8 mouse cellular contexts compared by ENCODE assay signal in the genomic region with DNA sequence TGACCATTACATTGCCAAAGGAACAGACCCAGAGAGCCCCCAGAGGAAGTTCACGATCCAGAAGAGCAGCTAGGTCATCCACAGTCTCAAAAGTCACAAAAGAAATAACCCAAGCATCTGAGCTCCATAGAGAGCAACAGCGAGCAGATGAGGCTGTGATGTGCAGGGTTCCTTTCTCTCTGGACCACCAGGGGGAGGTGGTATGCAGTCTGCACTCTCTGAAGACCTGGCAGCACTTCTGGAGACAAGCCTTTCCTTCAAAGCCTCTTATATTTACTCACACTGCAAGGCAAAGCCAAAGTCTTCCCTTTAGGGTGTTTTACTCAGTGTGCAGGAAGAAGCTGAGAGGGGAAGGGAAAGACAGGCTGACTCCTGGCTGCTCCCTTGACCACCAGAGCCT. TPM values are rescaled to one million over a fixed set of nuclear protein-coding genes. Genes with fewer than 3 reads are reported as not detected.
A peak's percentile ranks its signal among the peaks of the same experiment; 100 is the strongest.
DNase-seq lines count a peak whose midpoint lies in the region; ATAC-seq and TF ChIP-seq lines count a peak whose summit lies in the region.

No protein-coding gene starts in this region.

- ATAC-seq in liver, embryonic 11.5 days (replicated peaks; ENCODE audit: low FRiP score): no peak
- ATAC-seq in heart, embryonic 16.5 days (replicated peaks; ENCODE audit: extremely low read depth, insufficient read depth, low FRiP score): peak; percentile 58; the same call in 1 of the 2 replicates

- 72% methylated on average over 2 of the region's 2 CpGs for WGBS in liver, adult 2 months
- 50% methylated on average over 2 of the region's 2 CpGs for WGBS in liver, embryonic 11.5 days
- WGBS in heart, embryonic 16.5 days: 38% methylated on average over 2 of the region's 2 CpGs
- 47% methylated on average over 2 of the region's 2 CpGs for WGBS in lung, adult 2 months
- WGBS in spleen, adult 2 months: 53% methylated on average over 2 of the region's 2 CpGs

- H3K27me3 ChIP-seq in liver, adult 2 months (ENCODE audit: control insufficient read depth, insufficient read depth, low read length): no peaks in the 10 kb centered on the region
- no peaks in the 10 kb centered on the region for H3K27me3 ChIP-seq in liver, embryonic 11.5 days (replicated peaks; ENCODE audit: control insufficient read depth, insufficient read depth, low read length)
- no peaks in the 10 kb centered on the region for H3K27me3 ChIP-seq in heart, embryonic 16.5 days (ENCODE audit: control insufficient read depth, insufficient read depth, low read length)
- no peaks in the 10 kb centered on the region for H3K27me3 ChIP-seq in spleen, adult 2 months (ENCODE audit: control insufficient read depth, insufficient read depth, low read length)

- peaks cover 12% of the 10 kb centered on the region; the same call in 1 of the 2 replicates for H3K36me3 ChIP-seq in liver, adult 2 months (ENCODE audit: control insufficient read depth, insufficient read depth, low read length)
- peaks cover 2% of the 10 kb centered on the region for H3K36me3 ChIP-seq in liver, embryonic 11.5 days (ENCODE audit: control insufficient read depth, insufficient read depth, low read length)
- H3K36me3 ChIP-seq in heart, embryonic 16.5 days (ENCODE audit: control insufficient read depth, insufficient read depth): peaks cover 11% of the 10 kb centered on the region
- H3K36me3 ChIP-seq in spleen, adult 2 months (ENCODE audit: control insufficient read depth, insufficient read depth, low read length): no peaks in the 10 kb centered on the region

- peak overlapping the region; percentile 23; the same call in 1 of the 2 replicates for H3K9ac ChIP-seq in liver, adult 2 months (ENCODE audit: low read depth, low read length)
- H3K9ac ChIP-seq in liver, embryonic 11.5 days (ENCODE audit: low read depth, low read length): no peak overlapping the region
- no peak overlapping the region for H3K9ac ChIP-seq in heart, embryonic 16.5 days (ENCODE audit: low read length)

- TF ChIP-seq POLR2A in liver, adult 2 months (IDR thresholded peaks at IDR 0.05; ENCODE audit: extremely low read depth, insufficient read depth, low read length): no peak
- TF ChIP-seq POLR2A in lung, adult 2 months (IDR thresholded peaks at IDR 0.05; ENCODE audit: borderline replicate concordance, extremely low read depth, low read depth, low read length): no peak
- TF ChIP-seq POLR2A in spleen, adult 2 months (IDR thresholded peaks at IDR 0.05; ENCODE audit: low read depth, low read length): no peak

- no peak overlapping the region for H3K4me2 ChIP-seq in liver, embryonic 11.5 days
- no peak overlapping the region for H3K4me2 ChIP-seq in heart, embryonic 16.5 days (ENCODE audit: low read depth, low read length)

- H3K9me3 ChIP-seq in liver, embryonic 11.5 days (ENCODE audit: control insufficient read depth, low read length): no peaks in the 10 kb centered on the region
- no peaks in the 10 kb centered on the region for H3K9me3 ChIP-seq in heart, embryonic 16.5 days (replicated peaks; ENCODE audit: control insufficient read depth, low read length)

- peaks cover 25% of the 10 kb centered on the region for H3K4me1 ChIP-seq in liver, adult 2 months (ENCODE audit: control insufficient read depth, insufficient read depth, low read length)
- H3K4me1 ChIP-seq in liver, embryonic 11.5 days (replicated peaks; ENCODE audit: control insufficient read depth, insufficient read depth, low read length): peaks cover 20% of the 10 kb centered on the region
- H3K4me1 ChIP-seq in heart, embryonic 16.5 days (ENCODE audit: control insufficient read depth, insufficient read depth, low read length): peaks cover 10% of the 10 kb centered on the region
- no peaks in the 10 kb centered on the region for H3K4me1 ChIP-seq in lung, adult 2 months (ENCODE audit: control insufficient read depth, insufficient read depth, low read length)
- no peaks in the 10 kb centered on the region for H3K4me1 ChIP-seq in spleen, adult 2 months (ENCODE audit: control insufficient read depth, insufficient read depth, insufficient read length)

- DNase-seq in adrenal gland, adult (ENCODE audit: inconsistent age in 2 of 2, low spot score in 1 of 2): peak; percentile 51 to 76
- no peak for DNase-seq in adrenal gland, adult 8-10 months
- DNase-seq in liver, adult 2 months (ENCODE audit: extremely low read depth, low read depth, low spot score): no peak
- DNase-seq in liver, embryonic 11.5 days (ENCODE audit: low spot score): no peak
- peak; percentile 60 to 68 for DNase-seq in cerebellum, postnatal 4 days (ENCODE audit: low spot score in 2 of 2)
- DNase-seq in lung, adult 2 months: peak; percentile 34
- DNase-seq in spleen, adult 2 months (ENCODE audit: low read depth in 1 of 2, low spot score in 2 of 2): peak; percentile 21 to 58

- peak; percentile 52 for TF ChIP-seq CTCF in liver, adult 2 months (IDR thresholded peaks at IDR 0.05; ENCODE audit: low read depth, low read length)
- peak; percentile 60 for TF ChIP-seq CTCF in lung, adult 2 months (IDR thresholded peaks at IDR 0.05; ENCODE audit: insufficient read depth, low read length)
- TF ChIP-seq CTCF in spleen, adult 2 months (IDR thresholded peaks at IDR 0.05; ENCODE audit: extremely low read depth, insufficient read depth, insufficient read length, insufficient replicate concordance): peak; percentile 53; the same call in 1 of the 2 replicates

- peak overlapping the region; percentile 89 for H3K27ac ChIP-seq in liver, adult 2 months (replicated peaks; ENCODE audit: insufficient read depth, low read depth, low read length)
- H3K27ac ChIP-seq in liver, embryonic 11.5 days (ENCODE audit: low read depth, low read length): no peak overlapping the region
- H3K27ac ChIP-seq in heart, embryonic 16.5 days (ENCODE audit: low read length): no peak overlapping the region
- H3K27ac ChIP-seq in spleen, adult 2 months (ENCODE audit: insufficient read depth, low read length): no peak overlapping the region

- H3K4me3 ChIP-seq in liver, adult 2 months (ENCODE audit: insufficient read depth, low read depth, low read length): no peak overlapping the region
- no peak overlapping the region for H3K4me3 ChIP-seq in liver, embryonic 11.5 days (ENCODE audit: low read depth, low read length)
- no peak overlapping the region for H3K4me3 ChIP-seq in heart, embryonic 16.5 days (ENCODE audit: low read length)
- H3K4me3 ChIP-seq in lung, adult 2 months (replicated peaks; ENCODE audit: extremely low read depth, low read depth, low read length): no peak overlapping the region
- H3K4me3 ChIP-seq in spleen, adult 2 months (ENCODE audit: extremely low read depth, insufficient read depth, insufficient read length): no peak overlapping the region

- peaks cover 4% of the 10 kb centered on the region; the same call in 1 of the 2 replicates for H3K79me2 ChIP-seq in liver, adult 2 months (ENCODE audit: control insufficient read depth, insufficient read depth, low read length)

RNA-seq across cellular contexts. Expression of a gene that starts 25.5 kb away (rescaled TPM):
- 100 to 1,000 TPM; 171 to 211 (median 198) TPM for total RNA-seq in adrenal gland, adult 8-10 months (2022)
- total RNA-seq in liver, adult 2 months (2014; rRNA removed): 18.2 and 24.1 TPM in 2 replicates
- polyA plus RNA-seq in liver, adult 2 months (2012; rRNA removed): 36.3 and 52.8 TPM in 2 replicates
- 6.3 and 7.5 TPM in 2 replicates for polyA plus RNA-seq in liver, embryonic 11.5 days (2014; fragmentation: Nextera tagmentation; extraction: Ambion mirVana)
- 4.7 and 5.3 TPM in 2 replicates for polyA plus RNA-seq in heart, embryonic 16.5 days (2015; fragmentation: Nextera tagmentation; extraction: Ambion mirVana)
- 23.0 and 28.7 TPM in 2 replicates for polyA plus RNA-seq in lung, adult 2 months (2012; rRNA removed)
- 12.7 and 18.1 TPM in 2 replicates for polyA plus RNA-seq in spleen, adult 2 months (2012; rRNA removed)

Comparison
In these comparisons a context has a peak if more than half of its experiments do, and no peak if none do; other contexts are left out.
1. DNase-seq: peak in adrenal gland, adult (2 of 2), cerebellum, postnatal 4 days (2 of 2), lung, adult 2 months (single experiment) and spleen, adult 2 months (2 of 2); none in adrenal gland, adult 8-10 months (single experiment), liver, adult 2 months (single experiment) and liver, embryonic 11.5 days (single experiment).
2. Peak in every context shown above with its lines, with median percentiles within 50 percentile points of each other: CTCF ChIP-seq.